Mouse (Mus musculus) heart, embryonic 14.5 days (tissue): ENCODE measurements around the gene Sec24b. TPM values are rescaled to one million over a fixed set of nuclear protein-coding genes. Genes with fewer than 3 reads are reported as not detected.

ENCODE experiments used
- ATAC-seq: fragments of 200-750 bp; cut with Nextera tagmentation; 2 replicates; pipeline ENCODE4 v1.8.0; 2017; ENCODE audit warnings: low read depth, moderate TSS enrichment; ENCODE audit not compliant: insufficient number of reproducible peaks, insufficient read depth, low FRiP score
- H3K27ac ChIP-seq, 2 experiments: fragments of 200-500 bp in 1 of 2; fragments of 300-500 bp in 1 of 2; sonication (generic) in 1 of 2; replicated peaks in 1 of 2; 2 replicates each; pipeline ENCODE4 v1.5.1; 2012 to 2014; ENCODE audit warnings: low read depth in 2 of 2, low read length in 2 of 2, control low read depth in 1 of 2, mild to moderate bottlenecking in 1 of 2, mixed read lengths in 1 of 2; ENCODE audit not compliant: control insufficient read depth in 1 of 2, insufficient read depth in 1 of 2
- H3K27me3 ChIP-seq: fragments of 300-500 bp; sonication (generic); 2 replicates; pipeline ENCODE4 v1.6.1; 2014; ENCODE audit warnings: mild to moderate bottlenecking, low read length, control low read depth; ENCODE audit not compliant: control insufficient read depth, insufficient read depth
- H3K36me3 ChIP-seq: fragments of 300-500 bp; sonication (generic); 2 replicates; pipeline ENCODE4 v1.6.1; 2014; ENCODE audit warnings: mild to moderate bottlenecking, control low read depth, low read length, mixed read lengths; ENCODE audit not compliant: control insufficient read depth, insufficient read depth
- H3K4me1 ChIP-seq, 2 experiments: fragments of 200-500 bp in 1 of 2; fragments of 300-500 bp in 1 of 2; sonication (generic) in 1 of 2; 2 replicates each; pipeline ENCODE4 v1.6.1; 2012 to 2014; ENCODE audit warnings: low read length in 2 of 2, control low read depth in 1 of 2, mixed read lengths in 1 of 2; ENCODE audit not compliant: control insufficient read depth in 2 of 2, insufficient read depth in 2 of 2
- H3K4me2 ChIP-seq: fragments of 300-500 bp; sonication (generic); 2 replicates; pipeline ENCODE4 v1.6.1; 2014; ENCODE audit warnings: mild to moderate bottlenecking, low read length
- H3K4me3 ChIP-seq, 2 experiments: fragments of 200-500 bp in 1 of 2; fragments of 300-500 bp in 1 of 2; sonication (generic) in 1 of 2; 2 replicates each; pipeline ENCODE4 v1.5.1; 2012 to 2014; ENCODE audit warnings: low read length in 2 of 2, mild to moderate bottlenecking in 2 of 2, control low read depth in 1 of 2, low read depth in 1 of 2, moderate library complexity in 1 of 2; ENCODE audit not compliant: control insufficient read depth in 1 of 2, insufficient read depth in 1 of 2
- H3K9ac ChIP-seq: fragments of 300-500 bp; sonication (generic); 2 replicates; pipeline ENCODE4 v1.6.1; 2014; ENCODE audit warnings: mild to moderate bottlenecking, low read length
- H3K9me3 ChIP-seq: fragments of 300-500 bp; sonication (generic); 2 replicates; pipeline ENCODE4 v1.6.1; 2016; ENCODE audit warnings: low read length, control low read depth; ENCODE audit not compliant: control insufficient read depth
- WGBS: fragments of 180-500 bp; shearing (Covaris S2); extraction: QIAGEN DNeasy Blood & Tissue Kit; methylation state at CpG from one replicate; pipeline ENCODE4 v1.1.7; 2014; 5-methylcytosine and 5-hydroxymethylcytosine counted together
- polyA plus RNA-seq: library from polyadenylated mRNA; unstranded; fragments of >200 nt; fragmentation: Nextera tagmentation; extraction: Ambion mirVana; gene quantifications from 2 replicates; pipeline ENCODE4 v1.2.1, GENCODE M21; 2014

The Sec24b gene
- polyA plus RNA-seq, 1 experiment from 2014 or later: 26.5 TPM

- H3K4me2 ChIP-seq: no peak overlapping the region
- no peak overlapping the region for H3K4me3 ChIP-seq
- H3K36me3 ChIP-seq: no peaks in the 10 kb centered on the region
- H3K9ac ChIP-seq: no peak overlapping the region
- H3K27me3 ChIP-seq: no peaks in the 10 kb centered on the region
- H3K27ac ChIP-seq: no peak overlapping the region
- no peaks in the 10 kb centered on the region for H3K4me1 ChIP-seq
- no peaks in the 10 kb centered on the region for H3K9me3 ChIP-seq
- no peak for ATAC-seq
- WGBS: 52% methylated on average over 2 of the region's 2 CpGs
Observed at GRCm38 (mm10) chr3:130071918-130072317, 10.6 kb upstream of the Sec24b start.

- Histone ChIP-seq H3K4me2 (peak overlapping the region; percentile 93), H3K36me3 (no peaks in the 10 kb centered on the region), H3K4me1 (peaks cover 14 to 37% of the 10 kb centered on the region in 2 experiments), H3K9me3 (no peaks in the 10 kb centered on the region), H3K4me3 (peak overlapping the region; percentile 80 to 85), H3K27ac (peak overlapping the region; percentile 89 to 97), H3K27me3 (no peaks in the 10 kb centered on the region), H3K9ac (peak overlapping the region; percentile 93)
- WGBS: under 1% methylated on average over 78 of the region's 92 CpGs
- peak; percentile 89 for ATAC-seq
Observed at GRCm38 (mm10) chr3:130060396-130061029, 840 bp downstream of the Sec24b start.

GRCm38 (mm10) chr3:130059805-130060395, 1.5 kb downstream of the Sec24b start:
- Histone ChIP-seq H3K4me3 (peak overlapping the region; percentile 80 to 85), H3K27me3 (no peaks in the 10 kb centered on the region), H3K36me3 (no peaks in the 10 kb centered on the region), H3K9ac (peak overlapping the region; percentile 93), H3K27ac (peak overlapping the region; percentile 89 to 97), H3K9me3 (no peaks in the 10 kb centered on the region), H3K4me1 (peaks cover 17 to 43% of the 10 kb centered on the region in 2 experiments), H3K4me2 (peak overlapping the region; percentile 93)
- WGBS: under 1% methylated on average over 39 of the region's 42 CpGs
- ATAC-seq: no peak; the same call in none of the 2 replicates

- Histone ChIP-seq H3K36me3 (no peaks in the 10 kb centered on the region), H3K4me2 (peak overlapping the region; percentile 93), H3K27me3 (no peaks in the 10 kb centered on the region), H3K9ac (peak overlapping the region; percentile 32; the same call in 1 of the 2 replicates), H3K4me1 (peaks cover 24 to 57% of the 10 kb centered on the region in 2 experiments), H3K4me3 (peak overlapping the region in 1 of 2 experiments; percentile 80; a peak in 1 of 4 replicates), H3K27ac (peak overlapping the region; percentile 25 to 97; a peak in 3 of 4 replicates), H3K9me3 (no peaks in the 10 kb centered on the region)
- ATAC-seq: no peak
- 52% methylated on average over 2 of the region's 2 CpGs for WGBS
Observed at GRCm38 (mm10) chr3:130058488-130058887, 2.9 kb downstream of the Sec24b start.

GRCm38 (mm10) chr3:130057569-130058345, 3.6 kb downstream of the Sec24b start:
- Histone ChIP-seq H3K4me3 (peak overlapping the region in 1 of 2 experiments; percentile 4; a peak in 1 of 4 replicates), H3K9ac (peak overlapping the region; percentile 32; the same call in 1 of the 2 replicates), H3K9me3 (no peaks in the 10 kb centered on the region), H3K36me3 (no peaks in the 10 kb centered on the region), H3K4me2 (peak overlapping the region; percentile 93), H3K27ac (peak overlapping the region; percentile 3 to 37; a peak in 2 of 4 replicates), H3K27me3 (no peaks in the 10 kb centered on the region), H3K4me1 (peaks cover 29 to 65% of the 10 kb centered on the region in 2 experiments)
- 51% methylated on average over 14 of the region's 14 CpGs for WGBS
- no peak for ATAC-seq

- peaks cover 32 to 65% of the 10 kb centered on the region in 2 experiments for H3K4me1 ChIP-seq
- ATAC-seq: no peak
- H3K27me3 ChIP-seq: no peaks in the 10 kb centered on the region
- H3K9ac ChIP-seq: no peak overlapping the region
- no peak overlapping the region for H3K27ac ChIP-seq
- no peaks in the 10 kb centered on the region for H3K9me3 ChIP-seq
- H3K36me3 ChIP-seq: no peaks in the 10 kb centered on the region
- WGBS: 75% methylated on average over 15 of the region's 15 CpGs
- no peak overlapping the region for H3K4me3 ChIP-seq
- H3K4me2 ChIP-seq: no peak overlapping the region
Observed at GRCm38 (mm10) chr3:130055416-130056385, 5.7 kb downstream of the Sec24b start.
